Mouse (Mus musculus) intestine, embryonic 15.5 days (tissue): ENCODE results near the gene Phyhd1. TPM values are rescaled to one million over a fixed set of nuclear protein-coding genes. Genes with fewer than 3 reads are reported as not detected.
A peak's percentile ranks its signal among the peaks of the same experiment; 100 is the strongest.

Experiments
- ATAC-seq: fragments of 200-750 bp; cut with Nextera tagmentation; 2 replicates; pipeline ENCODE4 v1.8.0; 2017; ENCODE audit warnings: moderate TSS enrichment, moderate library complexity
- H3K27ac ChIP-seq: fragments of 300-500 bp; sonication (generic); 2 replicates; pipeline ENCODE4 v1.5.1; 2015; ENCODE audit warnings: mild to moderate bottlenecking, inconsistent platforms
- H3K27me3 ChIP-seq: fragments of 300-500 bp; sonication (generic); replicated peaks from 2 replicates; pipeline ENCODE4 v1.6.1; 2015; ENCODE audit warnings: inconsistent platforms
- H3K36me3 ChIP-seq: fragments of 300-500 bp; sonication (generic); 2 replicates; pipeline ENCODE4 v1.6.1; 2015; ENCODE audit warnings: inconsistent platforms
- H3K4me1 ChIP-seq: fragments of 300-500 bp; sonication (generic); replicated peaks from 2 replicates; pipeline ENCODE4 v1.6.1; 2015; ENCODE audit warnings: inconsistent platforms
- H3K4me2 ChIP-seq: fragments of 300-500 bp; sonication (generic); replicated peaks from 2 replicates; pipeline ENCODE4 v1.6.1; 2015; ENCODE audit warnings: mild to moderate bottlenecking, inconsistent platforms
- H3K4me3 ChIP-seq: fragments of 300-500 bp; sonication (generic); replicated peaks from 2 replicates; pipeline ENCODE4 v1.5.1; 2015; ENCODE audit warnings: inconsistent platforms
- H3K9ac ChIP-seq: fragments of 300-500 bp; sonication (generic); 2 replicates; pipeline ENCODE4 v1.6.1; 2015; ENCODE audit warnings: inconsistent platforms
- H3K9me3 ChIP-seq: fragments of 300-500 bp; sonication (generic); 2 replicates; pipeline ENCODE4 v1.6.1; 2016; ENCODE audit warnings: inconsistent platforms
- WGBS: fragments of 180-500 bp; shearing (Covaris S2); methylation state at CpG from one replicate; pipeline ENCODE4 v1.1.7; 2015; 5-methylcytosine and 5-hydroxymethylcytosine counted together
- polyA plus RNA-seq: library from polyadenylated mRNA; unstranded; fragments of >200 nt; fragmentation: Nextera tagmentation; extraction: Ambion mirVana; gene quantifications from 2 replicates; pipeline ENCODE4 v1.2.1, GENCODE M21; 2015

Gene Phyhd1
- polyA plus RNA-seq = 9.8 and 11.5 TPM in 2 replicates

GRCm38 (mm10) chr2:30265767-30266253 lies at the start of gene Phyhd1:
Gene Phyhd1 (plus strand): TSS chr2:30266203.
- Histone ChIP-seq H3K27me3 (no peaks in the 10 kb centered on the region), H3K4me2 (peak within 1 kb of the TSS; percentile 42), H3K4me1 (peaks cover 40% of the 10 kb centered on the region), H3K36me3 (peaks cover 17% of the 10 kb centered on the region), H3K27ac (peak within 1 kb of the TSS; percentile 91), H3K9me3 (no peaks in the 10 kb centered on the region), H3K9ac (peak within 1 kb of the TSS; percentile 20), H3K4me3 (peak within 1 kb of the TSS; percentile 12; the same call in 1 of the 2 replicates)
- 42% methylated on average over 5 of the region's 5 CpGs for WGBS
- ATAC-seq = no peak

- Histone ChIP-seq H3K27ac (no peak overlapping the region), H3K27me3 (no peaks in the 10 kb centered on the region), H3K4me1 (no peaks in the 10 kb centered on the region), H3K9me3 (no peaks in the 10 kb centered on the region), H3K36me3 (no peaks in the 10 kb centered on the region), H3K4me2 (no peak overlapping the region), H3K4me3 (no peak overlapping the region), H3K9ac (no peak overlapping the region)
- 97% methylated on average over 5 of the region's 5 CpGs for WGBS
- ATAC-seq = no peak
Measured at GRCm38 (mm10) chr2:30216293-30216692, 49.7 kb upstream of the Phyhd1 start.

- no peaks in the 10 kb centered on the region for H3K27me3 ChIP-seq
- H3K9me3 ChIP-seq = no peaks in the 10 kb centered on the region
- 77% methylated on average over 5 of the region's 5 CpGs for WGBS
- H3K27ac ChIP-seq = no peak overlapping the region
- ATAC-seq = no peak
- peaks cover 23% of the 10 kb centered on the region for H3K4me1 ChIP-seq
- H3K4me3 ChIP-seq = no peak overlapping the region
- no peak overlapping the region for H3K4me2 ChIP-seq
- no peak overlapping the region for H3K9ac ChIP-seq
- peaks cover under 1% of the 10 kb centered on the region; the same call in 1 of the 2 replicates for H3K36me3 ChIP-seq
Measured at GRCm38 (mm10) chr2:30235593-30235992, 30.4 kb upstream of the Phyhd1 start.

DNA sequence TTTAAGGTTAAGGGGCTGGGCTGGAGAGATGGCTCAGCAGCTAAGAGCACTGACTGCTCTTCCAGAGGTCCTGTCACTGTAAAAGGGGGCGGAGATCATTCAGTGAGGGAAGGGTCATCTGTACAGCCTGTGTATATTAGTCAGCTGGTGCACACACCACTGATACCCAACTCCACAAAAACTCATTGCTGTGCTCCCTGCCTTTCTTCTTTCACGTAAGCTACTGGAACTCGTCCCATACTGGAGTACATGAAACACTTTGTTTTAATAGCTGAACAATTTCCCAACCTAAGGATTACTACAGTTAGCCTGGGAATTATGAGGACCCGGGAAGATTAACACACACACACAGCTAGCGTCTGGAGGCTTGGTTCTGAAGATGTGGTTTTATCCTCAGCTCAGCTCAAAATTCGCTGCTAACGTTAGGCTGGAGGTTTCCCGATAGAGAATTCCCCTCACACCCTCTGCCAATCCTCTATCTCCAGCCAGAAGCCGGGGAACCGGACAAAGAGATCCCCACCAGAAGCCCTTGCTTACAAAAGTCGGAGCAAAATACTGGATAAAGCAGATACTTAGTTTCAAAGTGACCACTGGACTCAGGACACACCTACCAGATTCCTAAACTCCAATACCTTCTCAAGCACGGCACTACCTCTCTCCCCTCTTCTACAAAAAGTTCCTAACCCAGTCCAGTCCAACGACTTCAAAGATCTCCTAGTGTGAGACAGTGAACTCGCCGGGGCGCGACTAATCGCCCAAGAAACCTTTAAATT lies 29.4 kb upstream of the Phyhd1 start:
- peak overlapping the region; percentile 73 for H3K4me2 ChIP-seq
- no peaks in the 10 kb centered on the region for H3K27me3 ChIP-seq
- ATAC-seq = no peak
- H3K9ac ChIP-seq = peak overlapping the region; percentile 61
- peak overlapping the region; percentile 71 for H3K27ac ChIP-seq
- peaks cover 23% of the 10 kb centered on the region for H3K4me1 ChIP-seq
- peaks cover 8% of the 10 kb centered on the region; the same call in 1 of the 2 replicates for H3K36me3 ChIP-seq
- H3K9me3 ChIP-seq = no peaks in the 10 kb centered on the region
- H3K4me3 ChIP-seq = peak overlapping the region; percentile 91
- WGBS = 2% methylated on average over 18 of the region's 18 CpGs

DNA sequence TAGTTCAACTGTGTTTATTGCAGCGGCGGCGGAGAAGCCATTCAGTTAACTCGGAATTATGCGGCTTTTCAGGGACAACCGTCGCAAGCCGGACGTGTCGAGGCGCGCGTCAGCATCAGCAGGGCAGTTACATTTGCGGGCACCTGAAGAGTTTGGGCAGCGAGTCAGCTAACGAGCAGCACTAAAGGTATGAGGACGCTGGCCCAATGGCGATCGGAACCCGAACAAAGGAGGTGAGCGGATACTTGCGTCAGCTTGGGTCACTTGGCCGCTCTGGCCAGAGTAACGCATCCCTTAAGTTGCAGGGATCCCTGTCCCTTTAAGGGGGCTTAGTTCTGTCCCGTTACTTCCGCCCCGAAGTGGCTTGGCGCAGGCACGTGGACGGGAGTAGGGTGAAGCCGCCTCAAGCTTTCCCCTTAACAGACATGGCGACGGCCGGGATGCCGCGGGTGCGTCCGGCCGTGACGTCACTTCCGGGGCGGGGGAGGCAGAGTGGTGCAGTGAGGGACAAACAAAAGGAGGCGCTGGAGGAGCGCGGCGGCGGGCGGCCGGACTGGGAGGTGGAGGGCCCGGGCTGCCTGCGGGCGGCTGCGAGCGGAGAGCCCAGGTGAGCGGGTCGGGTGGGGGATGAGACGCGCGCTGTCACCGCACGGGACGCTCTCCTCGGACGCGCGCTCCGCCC lies 28.7 kb upstream of the Phyhd1 start, which contains the start of gene Lrrc8a:
Gene Lrrc8a (plus strand): TSS at position 517 of the 682 bp plus-strand sequence.
- Histone ChIP-seq H3K4me1 (peaks cover 25% of the 10 kb centered on the region), H3K4me3 (peak within 1 kb of the TSS; percentile 91), H3K4me2 (peak within 1 kb of the TSS; percentile 79), H3K9me3 (no peaks in the 10 kb centered on the region), H3K27ac (peak within 1 kb of the TSS; percentile 94), H3K27me3 (no peaks in the 10 kb centered on the region), H3K36me3 (peaks cover 12% of the 10 kb centered on the region), H3K9ac (peak within 1 kb of the TSS; percentile 89)
- under 1% methylated on average over 52 of the region's 67 CpGs for WGBS
- ATAC-seq = peak; percentile 98

DNA sequence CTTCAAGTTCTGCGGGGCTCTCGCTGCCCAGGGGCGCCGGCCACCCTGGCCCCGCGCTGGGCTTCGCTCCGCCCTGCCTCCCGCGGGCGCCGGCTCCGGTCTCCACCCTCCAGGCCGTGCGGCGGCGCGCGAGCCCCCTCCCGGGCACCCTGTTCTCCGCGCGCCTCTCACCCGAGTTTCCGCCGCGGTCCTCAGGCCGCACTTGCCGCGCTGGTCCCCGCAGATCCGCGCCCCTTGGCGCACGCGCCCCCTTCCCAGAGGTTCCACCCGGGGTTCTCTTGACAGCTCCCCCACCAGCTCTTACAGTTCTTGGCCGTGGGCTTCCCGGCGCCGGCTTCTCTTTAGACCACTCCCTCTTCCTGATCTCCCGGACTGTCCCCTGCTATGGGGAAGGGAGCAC lies 28.1 kb upstream of the Phyhd1 start:
- no peaks in the 10 kb centered on the region for H3K9me3 ChIP-seq
- peak; percentile 93 for ATAC-seq
- H3K4me1 ChIP-seq = peaks cover 27% of the 10 kb centered on the region
- peak overlapping the region; percentile 94 for H3K27ac ChIP-seq
- 3% methylated on average over 8 of the region's 42 CpGs for WGBS
- H3K4me3 ChIP-seq = peak overlapping the region; percentile 91
- H3K36me3 ChIP-seq = peaks cover 12% of the 10 kb centered on the region
- no peaks in the 10 kb centered on the region for H3K27me3 ChIP-seq
- H3K9ac ChIP-seq = peak overlapping the region; percentile 89
- H3K4me2 ChIP-seq = peak overlapping the region; percentile 79

GRCm38 (mm10) chr2:30238906-30239465 lies 27.0 kb upstream of the Phyhd1 start:
- H3K4me2 ChIP-seq = peak overlapping the region; percentile 79
- peaks cover 27% of the 10 kb centered on the region for H3K4me1 ChIP-seq
- H3K27me3 ChIP-seq = no peaks in the 10 kb centered on the region
- no peak for ATAC-seq
- peaks cover 12% of the 10 kb centered on the region for H3K36me3 ChIP-seq
- peak overlapping the region; percentile 89 for H3K9ac ChIP-seq
- H3K4me3 ChIP-seq = peak overlapping the region; percentile 91
- peak overlapping the region; percentile 48 for H3K27ac ChIP-seq
- no peaks in the 10 kb centered on the region for H3K9me3 ChIP-seq
- 70% methylated on average over 3 of the region's 3 CpGs for WGBS

DNA sequence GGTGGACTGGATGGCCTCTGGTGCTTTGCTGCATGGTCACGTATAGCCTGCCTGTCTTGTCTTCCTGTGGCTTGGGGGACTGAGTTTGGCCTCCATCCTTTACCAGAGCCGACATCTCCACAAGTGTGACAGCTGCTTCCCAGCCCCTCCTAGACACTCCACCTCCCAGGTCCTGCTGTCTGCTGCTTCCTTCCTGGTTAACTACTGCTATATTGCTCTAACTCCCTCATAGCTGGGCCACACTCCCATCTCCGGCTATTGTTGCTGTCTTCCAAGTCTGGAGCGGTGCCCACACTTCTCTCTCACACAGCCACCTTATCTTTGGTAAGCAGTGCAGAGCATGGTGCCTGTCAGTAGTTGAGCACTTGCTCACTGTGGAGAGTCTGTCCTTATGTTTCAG lies 26.2 kb upstream of the Phyhd1 start:
- Histone ChIP-seq H3K27ac (peak overlapping the region; percentile 48), H3K4me3 (no peak overlapping the region), H3K36me3 (peaks cover 12% of the 10 kb centered on the region), H3K4me1 (peaks cover 27% of the 10 kb centered on the region), H3K9ac (no peak overlapping the region), H3K9me3 (no peaks in the 10 kb centered on the region), H3K4me2 (peak overlapping the region; percentile 79), H3K27me3 (no peaks in the 10 kb centered on the region)
- 67% methylated on average over 4 of the region's 4 CpGs for WGBS
- no peak for ATAC-seq

DNA sequence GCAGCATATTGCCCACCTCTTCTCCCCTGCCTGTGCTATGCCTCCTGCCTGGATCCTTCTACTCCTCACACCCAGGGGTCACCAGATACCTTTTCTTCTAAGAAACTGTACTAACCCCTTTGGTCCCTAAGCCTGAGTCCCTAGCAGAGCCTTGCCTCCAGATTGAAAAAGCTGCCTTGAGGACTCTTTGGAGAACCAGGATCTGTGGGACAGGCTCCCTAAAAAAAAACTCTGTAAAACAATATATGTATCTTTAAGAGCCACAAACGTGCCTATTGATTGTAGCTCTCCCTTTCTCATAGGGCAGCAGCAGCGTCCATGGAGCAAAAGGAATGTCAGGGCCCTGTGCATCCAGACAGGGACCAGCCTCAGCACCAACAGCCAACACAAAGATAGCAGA lies 25.7 kb upstream of the Phyhd1 start, which contains the start of gene Gm28035:
Gene Gm28035 (plus strand): TSS at position 301 of the 400 bp plus-strand sequence.
- Histone ChIP-seq H3K27ac (peak within 1 kb of the TSS; percentile 48), H3K4me2 (peak within 1 kb of the TSS; percentile 79), H3K4me1 (peaks cover 31% of the 10 kb centered on the region), H3K9me3 (no peaks in the 10 kb centered on the region), H3K36me3 (peaks cover 12% of the 10 kb centered on the region), H3K9ac (0 out of 2 replicates have a peak within 1 kb of the TSS, but pooled peaks have one; percentile 89), H3K27me3 (no peaks in the 10 kb centered on the region), H3K4me3 (no peak within 1 kb of the TSS)
- whole genome bisulfite sequencing = 73% methylated on average over 2 of the region's 2 CpGs
- ATAC-seq = no peak

DNA sequence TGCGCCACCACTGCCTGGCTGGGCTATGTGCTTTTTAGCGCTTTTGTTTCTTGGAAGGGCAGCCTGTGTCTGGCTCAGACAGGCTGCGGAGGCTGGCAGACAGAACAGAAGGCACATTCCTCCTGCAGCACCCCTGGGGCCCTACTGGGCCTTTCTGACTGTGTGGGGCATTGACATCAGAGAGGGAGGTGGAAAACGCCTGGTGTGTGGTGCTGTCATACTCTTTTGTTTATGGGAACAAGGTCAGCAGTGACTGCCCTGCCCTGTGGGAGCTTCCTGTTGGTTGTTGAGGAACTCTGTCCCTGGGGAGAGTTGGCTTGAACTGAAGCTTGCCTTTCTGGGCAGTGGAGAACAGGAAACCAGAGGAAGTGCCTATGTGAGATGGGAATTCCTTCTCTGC lies 23.5 kb upstream of the Phyhd1 start:
- no peak overlapping the region for H3K4me3 ChIP-seq
- WGBS = 49% methylated on average over 4 of the region's 4 CpGs
- peak overlapping the region; percentile 6; the same call in 1 of the 2 replicates for H3K27ac ChIP-seq
- no peak overlapping the region for H3K4me2 ChIP-seq
- H3K36me3 ChIP-seq = peaks cover 12% of the 10 kb centered on the region
- peaks cover 26% of the 10 kb centered on the region for H3K4me1 ChIP-seq
- H3K27me3 ChIP-seq = no peaks in the 10 kb centered on the region
- no peak overlapping the region for H3K9ac ChIP-seq
- no peaks in the 10 kb centered on the region for H3K9me3 ChIP-seq
- ATAC-seq = no peak

GRCm38 (mm10) chr2:30243391-30243790 lies 22.6 kb upstream of the Phyhd1 start:
- Histone ChIP-seq H3K36me3 (peaks cover 16% of the 10 kb centered on the region), H3K27me3 (no peaks in the 10 kb centered on the region), H3K9me3 (no peaks in the 10 kb centered on the region), H3K9ac (no peak overlapping the region), H3K4me2 (no peak overlapping the region), H3K4me1 (peaks cover 23% of the 10 kb centered on the region), H3K27ac (no peak overlapping the region), H3K4me3 (no peak overlapping the region)
- ATAC-seq = no peak
- 85% methylated on average over 4 of the region's 4 CpGs for WGBS
